In the genomic region with DNA sequence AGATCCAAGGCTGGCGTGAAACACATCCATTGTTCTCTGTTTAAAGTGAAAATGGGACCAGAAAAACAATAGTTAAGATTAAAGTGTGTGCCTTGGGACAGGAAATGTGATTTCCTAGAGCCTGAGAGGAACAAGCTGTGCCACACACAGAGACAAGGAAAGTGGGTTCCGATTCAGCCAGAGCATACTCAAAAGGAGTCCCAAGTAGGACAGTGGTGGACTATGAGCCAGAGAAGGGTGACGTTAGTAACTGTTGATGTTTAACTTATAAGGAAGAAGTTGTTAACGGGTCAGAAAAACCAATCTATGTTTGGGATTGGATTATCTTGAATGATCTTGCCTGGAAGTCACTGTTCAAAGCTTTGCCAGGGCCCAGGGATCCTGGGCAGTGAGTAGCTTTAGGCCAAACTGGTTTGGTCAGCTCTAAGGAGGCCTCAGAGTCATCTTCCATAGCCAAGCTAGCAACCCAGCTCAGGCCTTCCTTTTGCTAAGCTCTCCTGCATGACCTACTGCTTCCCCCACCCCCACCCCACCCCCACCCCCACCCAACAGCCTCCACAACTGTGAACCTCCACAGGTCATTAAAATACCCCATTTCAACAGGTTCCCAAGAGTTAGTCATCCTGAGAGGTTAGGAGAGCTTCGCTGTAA, we compare ENCODE assay signal across 22 mouse cellular contexts.
"Had no signal": no experiment of that assay in that cellular context is flagged by ENCODE, and none has a peak within 500 bp of the region (broad histone marks: within the 10 kb centered on the region; RNA-seq: fewer than 3 reads in every experiment).

No protein-coding gene starts in this region.

- H3K4me3 ChIP-seq: limb, embryonic 13.5 days; liver, embryonic 12.5 days; liver, embryonic 15.5 days; lung, embryonic 15.5 days; megakaryocyte, embryonic 14.5 days; midbrain, embryonic 10.5 days; midbrain, embryonic 15.5 days; neural tube, embryonic 12.5 days; neural tube, embryonic 15.5 days had no signal

- H3K4me1 ChIP-seq: liver, embryonic 12.5 days; liver, embryonic 15.5 days; midbrain, embryonic 10.5 days; midbrain, embryonic 15.5 days; neural tube, embryonic 12.5 days; neural tube, embryonic 15.5 days had no signal

- H3K27me3 ChIP-seq: limb, embryonic 13.5 days; liver, embryonic 12.5 days; liver, embryonic 15.5 days; lung, embryonic 15.5 days; megakaryocyte, embryonic 14.5 days; midbrain, embryonic 15.5 days; neural tube, embryonic 12.5 days; neural tube, embryonic 15.5 days had no signal

- H3K27ac ChIP-seq: hindbrain, postnatal 0 days; limb, embryonic 13.5 days; liver, embryonic 12.5 days; liver, embryonic 15.5 days; lung, embryonic 15.5 days; midbrain, embryonic 10.5 days; midbrain, embryonic 15.5 days; neural tube, embryonic 12.5 days; neural tube, embryonic 15.5 days had no signal

- H3K9me3 ChIP-seq: limb, embryonic 13.5 days; liver, embryonic 12.5 days; liver, embryonic 15.5 days; lung, embryonic 15.5 days; megakaryocyte, embryonic 14.5 days; midbrain, embryonic 10.5 days; midbrain, embryonic 15.5 days; neural tube, embryonic 12.5 days; neural tube, embryonic 15.5 days had no signal

- H3K9ac ChIP-seq: limb, embryonic 13.5 days; liver, embryonic 12.5 days; liver, embryonic 15.5 days; lung, embryonic 15.5 days; midbrain, embryonic 15.5 days; neural tube, embryonic 12.5 days; neural tube, embryonic 15.5 days had no signal

- H3K36me3 ChIP-seq: limb, embryonic 13.5 days; liver, embryonic 12.5 days; liver, embryonic 15.5 days; lung, embryonic 15.5 days; midbrain, embryonic 10.5 days; midbrain, embryonic 15.5 days; neural tube, embryonic 12.5 days; neural tube, embryonic 15.5 days had no signal

- H3K4me2 ChIP-seq: limb, embryonic 13.5 days; liver, embryonic 12.5 days; liver, embryonic 15.5 days; lung, embryonic 15.5 days; midbrain, embryonic 15.5 days; neural tube, embryonic 12.5 days; neural tube, embryonic 15.5 days had no signal

- DNase-seq: kidney, adult 18-20 months; left cerebral cortex, postnatal 4 days; liver; lung, adult 18-20 months; lung, postnatal 10 days; lung, postnatal 36 days; right cerebral cortex, adult 18-20 months; right cerebral cortex, postnatal 14 days; right cerebral cortex, postnatal 4 days; thymus, postnatal 25 days had no signal

- ATAC-seq: hindbrain, postnatal 0 days; inflammation-experienced regulatory T-cells, adult 6 months; intestine, embryonic 16.5 days; liver, embryonic 12.5 days; midbrain, embryonic 15.5 days had no signal
